Mouse (Mus musculus) monocyte, adult 2 months (primary cell): ENCODE data around the gene Slc2a12.
A peak's percentile ranks its signal among the peaks of the same experiment; 100 is the strongest.

Experiments used
- DNase-seq, 2 experiments: peaks; one replicate each; pipeline ENCODE4 v3.0.0; 2022; ENCODE audit warnings: low spot score in 2 of 2, low read depth in 1 of 2

Gene Slc2a12

DNA sequence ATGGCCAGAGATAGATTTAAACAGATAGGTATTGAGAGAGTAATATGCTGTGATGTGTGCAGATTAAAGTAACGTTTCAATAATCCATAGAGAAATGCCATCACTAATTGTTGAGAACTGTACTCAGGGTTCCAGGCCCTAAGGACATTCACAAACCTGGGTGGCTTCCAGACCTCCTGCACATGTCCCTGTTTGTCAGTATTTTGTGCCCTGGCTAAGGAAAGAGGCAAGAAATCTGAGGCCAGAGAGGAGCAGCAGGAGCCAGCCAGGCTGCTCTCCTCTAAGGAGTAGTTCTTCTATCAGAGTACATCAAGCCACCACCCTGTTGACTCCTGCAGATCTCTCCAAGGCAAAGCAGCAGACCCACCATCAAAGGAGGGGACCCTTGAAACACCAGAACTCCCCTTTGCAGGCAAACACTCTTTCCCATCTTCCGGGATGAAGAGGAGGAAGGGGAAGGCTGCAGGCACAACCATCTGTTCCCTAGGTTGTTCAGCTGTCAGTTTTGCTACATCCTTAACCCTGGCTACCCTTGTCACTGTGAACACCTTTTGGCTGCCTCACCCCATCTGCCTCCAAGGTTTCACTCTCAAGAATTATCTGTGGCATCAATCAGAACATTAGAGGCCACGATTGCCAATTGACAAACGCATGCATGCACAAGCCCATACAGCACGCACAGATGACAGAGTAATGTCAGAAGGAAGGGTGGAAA is 15.6 kb downstream of the Slc2a12 start:
- no peak for DNase-seq

DNA sequence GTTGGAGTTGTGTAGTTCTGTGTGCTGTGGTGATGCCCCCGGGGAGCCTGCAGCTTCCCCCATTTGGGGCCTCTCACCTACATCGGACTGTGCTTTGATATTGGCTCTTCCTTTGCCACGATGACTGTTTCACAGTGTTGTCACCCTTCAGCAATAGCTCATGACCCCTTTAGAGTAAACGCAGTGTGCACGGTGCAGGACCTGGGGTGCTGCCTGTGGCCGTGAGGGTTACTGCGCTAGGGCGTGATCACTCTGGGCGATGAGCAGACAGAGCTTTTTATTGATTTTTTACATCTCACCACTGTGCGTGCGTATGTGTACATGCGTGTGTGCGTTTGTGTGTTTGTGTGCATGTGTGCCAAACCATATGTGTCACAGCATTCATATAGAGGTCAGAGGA is 23.7 kb downstream of the Slc2a12 start:
- no peak for DNase-seq

DNA sequence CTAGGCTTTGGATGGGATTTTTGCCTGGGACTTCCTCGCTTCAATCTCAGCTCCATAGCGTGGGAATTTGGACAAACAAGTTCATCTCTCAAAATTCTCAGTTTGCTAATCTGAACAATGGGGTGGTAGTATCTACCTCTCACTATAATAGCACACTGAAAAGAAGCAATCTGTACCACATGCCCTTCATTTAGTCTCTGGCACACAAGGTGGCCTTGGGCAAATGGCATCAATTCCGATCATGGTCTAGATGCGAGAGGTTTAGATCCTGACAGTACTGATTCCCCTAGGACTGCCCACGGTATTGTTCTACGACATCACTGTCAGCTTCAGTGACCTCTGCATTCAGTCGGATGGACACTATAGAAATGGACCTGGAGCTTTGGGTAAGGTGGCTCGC is 29.4 kb downstream of the Slc2a12 start:
- DNase-seq: no peak

DNA sequence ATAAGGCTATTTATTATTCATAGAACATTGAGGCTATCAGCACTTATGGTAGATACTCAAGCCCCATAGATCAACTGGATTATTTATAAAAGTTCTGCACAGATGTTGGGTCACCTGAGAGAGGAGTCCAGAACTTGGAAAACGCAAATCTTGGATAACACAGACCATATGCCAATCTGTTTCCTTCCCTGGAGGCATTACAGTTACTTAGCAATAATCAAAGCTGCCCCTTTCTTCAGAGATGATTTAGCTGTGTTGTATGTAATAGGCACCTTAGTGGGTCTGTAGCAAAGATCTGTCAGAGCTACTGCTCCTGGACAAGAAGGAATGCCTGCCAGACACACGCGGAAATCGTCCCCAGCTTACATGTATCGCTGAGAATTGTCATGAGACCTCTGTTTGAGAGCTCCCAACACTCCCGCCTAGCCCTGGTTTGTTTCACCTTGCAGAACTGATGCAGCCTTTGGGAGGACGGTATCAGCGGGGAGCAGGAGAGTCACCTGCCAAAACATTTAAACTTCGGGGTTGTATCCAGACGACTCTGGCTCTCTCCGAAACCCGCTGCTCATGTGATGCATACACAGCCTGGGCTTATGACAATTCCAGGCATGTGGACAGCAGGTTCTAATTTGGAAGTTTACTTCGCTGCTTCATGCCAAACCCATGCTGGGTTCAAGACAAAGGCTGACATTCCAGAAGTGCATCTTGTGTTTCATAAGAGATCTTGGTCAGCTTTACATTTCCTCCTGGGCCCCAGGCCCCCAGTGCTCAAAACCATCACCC is 31.2 kb downstream of the Slc2a12 start:
- DNase-seq: no peak

DNA sequence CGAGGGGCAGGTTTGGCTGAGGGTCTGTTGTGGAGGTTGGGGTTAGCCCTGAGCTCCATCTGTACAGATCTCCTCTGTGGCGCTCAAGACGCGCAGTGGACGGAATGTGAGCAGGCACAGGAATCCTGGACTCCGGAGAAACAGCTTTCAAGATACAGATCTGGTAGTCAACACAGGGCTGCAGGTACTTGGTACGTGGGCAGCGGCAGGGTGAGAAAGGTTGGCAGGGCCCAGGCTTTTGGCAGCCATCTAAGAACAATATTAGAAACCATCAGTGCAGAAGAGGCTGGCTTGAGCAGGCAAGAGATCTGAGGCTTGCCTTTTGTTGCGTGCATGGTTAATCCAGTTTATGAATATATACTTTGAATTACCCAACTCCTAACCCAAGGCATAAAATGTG is 51.4 kb downstream of the Slc2a12 start:
- no peak for DNase-seq

DNA sequence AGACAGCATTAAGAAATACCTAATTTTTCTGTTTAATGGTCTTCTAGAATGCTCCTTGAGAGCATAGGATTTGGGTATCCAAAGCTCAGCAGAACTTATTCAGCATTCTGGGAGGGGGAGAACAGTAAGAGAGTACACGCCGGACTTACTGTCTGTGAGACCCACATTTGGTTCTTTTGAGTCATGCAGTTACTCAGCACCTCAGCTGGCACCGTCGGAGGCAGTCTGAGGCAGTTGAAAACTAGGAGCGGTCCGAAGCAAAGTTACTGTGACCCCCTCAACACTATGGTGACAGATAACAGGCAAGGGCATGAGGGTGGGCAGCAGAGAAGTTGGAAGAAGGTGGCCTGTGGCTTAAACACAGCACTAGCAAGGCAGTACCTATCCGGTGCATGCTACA is 52.1 kb downstream of the Slc2a12 start:
- no peak for DNase-seq

DNA sequence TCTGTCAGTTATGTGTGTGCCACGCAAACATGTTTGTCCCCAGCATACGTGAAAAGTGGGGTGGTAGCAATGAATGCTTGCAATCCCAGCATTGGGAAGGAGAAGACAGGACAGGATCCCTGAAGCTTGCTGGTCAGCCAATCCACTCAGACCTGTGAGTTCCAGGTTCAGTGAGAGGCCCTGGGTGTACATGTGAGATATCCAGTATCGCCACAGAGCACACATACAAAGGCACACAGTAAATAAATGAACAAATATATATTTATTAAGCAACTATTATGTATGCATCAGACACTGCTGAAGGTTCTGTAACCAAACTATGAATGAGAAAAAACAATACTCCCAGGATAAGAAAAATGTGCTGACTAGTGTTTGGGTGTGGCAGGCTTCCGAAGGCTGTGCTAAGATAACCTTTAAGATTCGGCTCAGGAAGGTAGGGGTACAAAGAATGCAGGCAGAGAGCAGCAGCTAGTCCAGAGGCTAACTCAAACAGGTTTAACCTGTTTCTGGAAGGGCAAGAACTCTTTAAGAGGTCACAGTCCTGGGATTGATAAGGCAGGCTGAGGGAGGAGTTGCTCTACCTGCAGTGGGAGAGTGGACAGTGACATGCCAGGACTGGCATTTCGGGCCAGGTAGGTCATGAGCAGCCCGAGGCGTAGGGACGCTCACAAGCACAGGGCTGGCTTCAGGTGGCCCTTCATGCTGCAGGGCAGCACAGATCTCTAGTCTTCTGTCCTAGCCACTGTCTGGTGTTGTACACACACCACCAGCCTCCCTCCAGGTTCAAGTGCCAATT is 53.5 kb downstream of the Slc2a12 start:
- no peak for DNase-seq

DNA sequence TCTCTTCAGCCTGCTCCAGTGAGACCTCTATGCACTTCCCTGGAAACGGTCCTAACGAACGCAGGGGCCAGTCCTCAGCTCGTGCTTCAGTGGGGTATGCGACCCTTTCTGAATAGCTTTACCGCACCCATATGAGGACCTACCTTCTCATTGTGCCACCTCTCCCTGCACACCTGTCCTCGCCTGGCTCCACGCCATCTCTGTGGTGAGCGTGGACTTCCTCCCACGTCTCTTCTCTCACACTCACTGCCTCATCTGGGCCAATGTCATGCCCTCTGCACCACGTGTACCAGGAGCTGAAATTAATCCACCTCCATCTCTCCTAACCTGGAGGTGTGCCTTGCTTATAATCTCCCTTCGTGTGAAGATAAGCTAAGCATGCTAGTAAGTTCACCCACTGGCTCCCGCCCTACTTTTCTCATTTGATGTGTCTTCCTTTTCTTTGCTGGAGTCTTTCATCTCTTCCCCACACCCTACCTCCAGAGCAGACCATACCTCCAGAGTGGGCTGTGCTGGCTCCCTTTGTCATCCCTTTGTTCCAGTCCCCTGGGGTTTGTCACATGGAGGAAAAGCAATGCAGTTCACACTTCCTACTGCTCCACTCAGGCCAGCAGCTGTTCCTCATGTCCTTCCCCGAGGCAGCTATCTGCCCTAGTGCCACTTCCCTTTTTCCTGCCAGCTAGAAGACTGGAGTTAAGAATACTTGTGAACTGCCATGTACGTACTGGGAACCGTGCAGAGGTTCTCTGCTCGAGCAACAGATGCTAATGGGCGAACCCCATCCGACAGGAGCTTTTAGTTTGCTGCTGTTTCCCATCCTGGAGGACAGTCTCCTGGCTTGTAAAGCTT is 54.9 kb downstream of the Slc2a12 start:
- DNase-seq: peak; percentile 25 to 36

DNA sequence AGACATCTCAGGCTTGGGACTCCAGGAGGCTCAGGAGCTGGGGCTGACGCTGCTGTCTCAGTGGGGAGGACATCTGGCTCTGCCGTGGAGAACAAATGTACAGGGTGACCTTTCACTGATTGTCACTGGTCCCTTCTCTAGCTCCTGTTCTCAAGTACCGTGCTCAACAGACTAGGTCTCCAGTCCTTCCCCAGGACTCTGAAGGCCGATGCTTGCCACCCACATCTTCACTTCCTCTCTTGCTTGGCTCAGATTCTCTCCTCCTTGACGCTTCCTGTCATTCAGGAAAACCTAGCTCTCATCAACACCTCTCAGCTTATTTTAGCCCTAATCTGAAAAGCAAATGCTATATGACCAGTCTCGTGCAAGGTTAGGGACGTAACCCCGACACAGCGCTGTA is 56.0 kb downstream of the Slc2a12 start:
- no peak for DNase-seq

DNA sequence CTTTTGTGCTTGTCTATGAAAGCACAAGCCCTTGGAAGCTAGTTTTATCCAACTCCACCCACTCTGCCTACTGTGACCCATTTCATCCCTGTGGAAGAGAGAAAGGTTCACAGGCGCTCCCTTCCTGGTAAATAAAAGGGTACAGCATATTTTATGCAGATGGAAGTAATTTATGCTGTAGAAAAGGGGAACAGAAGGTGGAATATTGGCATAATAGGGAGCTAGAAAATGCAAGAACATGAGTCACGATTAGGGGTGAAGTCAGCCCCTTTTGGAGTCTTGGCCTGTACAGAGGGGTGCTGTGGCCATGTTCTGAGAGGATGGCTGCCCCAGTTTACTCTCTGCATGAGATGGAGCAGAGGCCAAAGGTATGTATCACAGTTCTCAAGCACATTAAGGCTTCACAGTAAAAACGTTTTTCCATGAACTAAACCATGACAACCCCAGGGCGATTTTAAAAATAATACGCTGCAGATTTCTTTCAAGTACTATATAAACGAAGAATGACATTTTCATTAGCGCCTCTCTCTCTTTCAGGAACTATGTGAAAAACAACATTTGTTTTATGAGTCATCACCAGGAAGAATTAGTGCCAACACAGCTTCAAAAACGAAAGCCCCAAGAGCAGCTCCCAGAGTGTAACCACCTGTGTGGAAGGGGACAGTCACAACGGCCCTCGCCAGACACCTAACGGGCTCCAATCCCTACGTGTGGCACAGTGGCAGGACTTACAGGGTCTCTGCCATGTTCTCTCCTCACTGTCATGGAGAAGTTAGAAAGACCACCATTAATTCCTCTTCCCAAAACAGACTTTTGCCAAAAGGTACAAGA is 56.9 kb downstream of the Slc2a12 start:
- DNase-seq: no peak

DNA sequence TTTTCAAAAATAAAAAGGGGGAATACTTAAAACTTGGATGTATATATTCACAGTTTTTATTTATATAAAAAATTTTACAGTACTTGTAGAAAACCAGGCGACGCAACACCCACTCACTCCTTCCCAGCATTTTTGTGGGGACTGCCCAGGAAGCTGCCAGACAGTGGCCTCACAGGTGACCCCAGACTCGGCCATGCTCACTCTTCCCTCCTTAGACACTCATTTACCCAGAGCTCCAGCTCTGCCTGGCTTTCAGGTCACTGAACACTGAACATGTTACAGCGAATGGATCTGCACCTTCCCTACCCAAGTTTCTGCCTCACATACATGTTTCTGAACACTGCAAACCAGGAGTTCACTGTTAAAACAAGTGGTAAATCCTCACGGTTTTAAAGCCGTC is 59.0 kb downstream of the Slc2a12 start:
- DNase-seq: no peak

DNA sequence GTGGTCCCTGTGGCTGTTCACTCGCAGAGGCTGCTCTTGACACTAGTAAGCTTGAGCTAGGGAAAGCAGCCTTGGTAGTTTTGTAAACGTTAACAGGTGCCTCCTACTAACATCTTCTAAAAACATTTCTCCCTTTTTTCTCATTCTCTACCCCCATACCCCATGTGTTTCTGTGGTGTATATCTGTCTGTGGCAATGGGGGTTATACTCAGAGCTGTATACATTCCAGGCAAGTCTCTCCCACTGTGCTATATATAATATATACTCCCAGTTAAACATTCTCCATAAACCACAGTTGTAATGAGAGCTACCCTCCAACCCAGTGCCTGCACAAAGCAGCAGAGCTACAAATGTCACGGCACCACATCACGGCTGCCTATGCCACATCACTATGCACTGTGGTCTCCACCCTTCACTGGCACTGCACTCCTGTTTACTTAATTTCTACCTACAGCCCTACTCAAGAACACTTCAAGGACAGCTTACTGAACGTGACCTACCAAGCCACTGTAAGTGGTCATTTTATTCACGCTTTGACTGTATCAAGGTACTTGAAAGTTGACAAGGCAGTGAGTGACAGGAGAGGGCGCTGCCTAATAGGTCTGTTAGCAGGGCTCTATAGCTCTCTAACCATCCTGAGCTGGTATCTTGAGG is 63.5 kb downstream of the Slc2a12 start:
- DNase-seq: no peak

DNA sequence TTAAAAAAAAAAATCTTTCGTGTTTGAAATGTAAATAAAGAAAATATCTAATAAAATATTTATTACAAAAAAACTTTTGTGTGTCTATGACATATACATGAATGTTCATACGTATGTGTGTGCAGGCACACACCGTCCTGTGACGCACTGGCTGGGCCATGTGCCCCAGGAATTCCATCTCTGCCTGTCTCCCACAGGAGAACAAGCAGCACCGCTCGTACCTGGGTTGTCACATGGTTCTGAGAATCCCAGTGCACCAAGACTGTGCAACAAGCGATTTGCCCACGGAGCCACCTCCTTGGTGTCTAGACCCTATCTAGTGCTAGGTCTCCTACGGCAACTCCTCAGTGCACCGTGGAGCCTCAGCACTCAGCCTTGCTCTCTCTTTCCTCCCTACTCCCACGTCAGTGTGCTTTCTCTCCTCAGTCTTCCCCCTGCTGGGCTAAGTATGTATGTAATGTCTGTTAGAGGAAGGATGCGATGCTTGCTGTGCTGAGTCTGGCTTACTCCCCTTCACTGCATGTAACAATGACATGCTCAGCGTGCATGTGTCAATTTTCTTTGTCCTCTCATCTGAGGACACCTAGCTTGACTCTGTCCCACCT is 65.5 kb downstream of the Slc2a12 start:
- no peak for DNase-seq

DNA sequence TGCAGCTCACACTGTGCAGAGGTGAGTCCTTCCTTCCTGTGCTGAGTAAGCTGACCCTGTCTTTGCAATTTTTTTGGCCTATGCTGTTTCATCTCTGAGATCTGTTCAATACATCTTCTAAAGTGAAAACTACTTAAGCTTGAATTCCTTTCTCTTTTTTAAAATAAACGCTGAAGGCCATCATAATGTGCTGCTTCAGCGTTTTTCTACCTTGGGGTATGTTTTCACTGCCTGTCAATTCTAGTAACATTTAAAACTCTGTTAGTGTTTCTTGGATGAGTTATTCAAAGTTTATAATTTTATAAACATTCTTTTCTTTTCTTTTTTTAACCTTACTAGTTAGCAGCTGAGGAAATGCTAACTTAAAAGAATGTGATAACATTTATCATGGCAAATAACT is 68.1 kb downstream of the Slc2a12 start:
- DNase-seq: no peak

DNA sequence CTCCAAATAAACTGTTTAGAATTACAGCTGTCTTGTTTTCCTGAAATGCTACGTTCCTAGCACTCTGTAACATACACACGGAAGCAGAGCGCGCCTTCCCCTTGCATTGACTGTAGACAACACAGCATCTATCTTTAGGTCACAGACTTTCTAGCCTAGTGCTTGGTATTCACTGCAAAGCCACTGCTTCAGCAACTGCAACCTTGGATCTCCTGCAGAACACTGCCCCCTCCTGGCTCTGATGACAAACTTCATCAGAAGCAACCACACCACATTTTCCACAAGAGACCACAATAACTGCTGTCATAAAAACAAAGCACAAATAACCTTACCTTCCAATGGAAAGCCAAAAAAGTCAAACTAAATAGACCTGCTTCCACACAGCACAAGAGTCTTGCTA is 69.7 kb downstream of the Slc2a12 start:
- DNase-seq: no peak

DNA sequence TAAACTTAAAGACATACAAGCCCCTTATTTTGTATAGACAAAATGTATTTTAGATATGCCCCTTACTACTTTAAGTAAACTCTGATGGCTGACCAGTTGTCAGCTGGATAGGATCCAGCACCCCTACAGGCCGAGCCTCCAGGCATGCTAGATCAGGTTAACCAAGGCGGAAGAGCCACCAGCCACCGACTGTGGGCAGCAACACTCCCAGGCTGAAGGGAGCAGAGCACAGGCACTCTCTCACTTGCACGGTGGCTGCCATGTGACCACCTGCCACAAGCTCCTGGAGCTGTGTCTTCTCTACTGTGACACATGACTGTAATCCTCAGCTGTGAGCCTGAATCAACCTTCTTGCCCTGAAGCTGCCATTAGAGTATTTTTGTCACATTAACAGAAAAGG is 73.7 kb downstream of the Slc2a12 start:
- DNase-seq: no peak

DNA sequence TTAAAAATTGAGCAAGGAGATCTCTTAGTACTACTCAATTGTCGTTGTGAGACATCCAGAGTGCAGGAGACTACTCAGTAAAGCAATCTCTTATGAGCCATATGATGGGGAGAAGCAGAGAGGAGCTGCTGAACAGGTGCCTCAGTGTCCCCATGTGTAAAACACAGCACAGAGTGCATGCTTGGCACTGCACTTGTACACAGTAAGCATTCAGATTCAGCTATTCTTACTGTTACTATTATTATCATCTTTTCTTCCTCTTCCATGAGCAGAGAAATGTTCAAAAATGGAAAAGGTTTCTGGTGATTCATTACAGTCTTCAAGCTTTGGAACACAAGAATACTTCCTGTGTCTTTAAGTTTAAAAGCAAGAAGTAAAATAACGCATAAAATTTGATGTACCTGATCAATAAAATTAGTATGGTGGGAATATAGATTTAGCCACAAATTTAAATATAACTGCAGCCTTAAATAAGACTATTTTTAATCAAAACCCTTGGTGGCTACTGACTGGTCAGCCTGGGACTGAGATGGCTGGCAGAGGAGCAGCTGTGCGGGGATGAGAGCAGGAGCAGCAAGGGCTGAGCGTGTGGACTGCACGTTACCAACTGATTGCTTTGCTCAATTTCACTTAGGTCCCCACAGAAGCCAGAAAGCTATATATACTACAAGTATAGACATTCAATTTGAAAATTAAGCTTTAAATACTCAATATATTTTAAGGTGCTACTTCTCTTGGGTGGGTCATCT is 76.1 kb downstream of the Slc2a12 start:
- DNase-seq: no peak

DNA sequence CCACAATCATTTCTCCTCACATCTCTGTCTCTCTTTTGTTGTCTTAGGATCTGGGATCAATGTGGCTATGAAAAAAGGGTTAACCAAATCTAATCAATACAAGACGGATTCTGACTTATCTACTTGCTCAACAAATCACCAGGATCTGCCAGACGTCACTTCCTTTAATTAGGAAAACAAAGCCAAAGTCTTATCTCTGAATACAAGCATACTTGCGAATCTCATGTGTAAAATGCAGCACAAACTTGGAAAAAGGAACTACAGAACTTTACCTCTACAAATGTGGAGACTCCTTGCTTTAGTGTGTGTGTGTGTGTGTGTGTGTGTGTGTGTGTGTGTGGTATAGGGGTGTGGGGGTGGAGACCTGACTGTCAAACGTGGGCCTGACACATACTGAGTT is 80.4 kb downstream of the Slc2a12 start:
- DNase-seq: no peak

DNA sequence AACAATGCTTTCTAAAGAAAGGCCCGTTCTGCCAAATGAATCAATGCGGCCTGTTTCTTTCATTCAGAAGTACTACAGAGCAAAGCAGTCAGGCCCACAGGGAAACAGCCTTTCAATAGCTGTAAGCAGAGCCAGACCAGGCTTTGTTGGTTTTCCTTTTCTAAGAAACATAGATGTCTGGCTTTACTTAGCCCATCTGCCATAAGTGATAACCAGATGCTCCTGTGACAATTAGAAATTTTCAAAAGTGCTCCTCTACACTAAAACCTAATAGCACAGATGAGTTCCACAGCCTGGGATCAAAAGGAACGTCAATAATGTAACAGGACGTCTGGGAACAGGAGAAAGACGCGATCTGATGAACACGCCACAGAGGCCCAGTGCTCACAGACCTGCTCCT is 81.5 kb downstream of the Slc2a12 start:
- no peak for DNase-seq
